Mouse (Mus musculus) stomach, embryonic 14.5 days (tissue): Measurements from ENCODE around the gene Polg2. TPM values are rescaled to one million over a fixed set of nuclear protein-coding genes. Genes with fewer than 3 reads are reported as not detected.
"Not testable (repeated sequence)": the region's sequence is repeated elsewhere in the genome, so short reads cannot be mapped to it uniquely, and the experiment has no call there.

Experiments
- ATAC-seq: fragments of 200-750 bp; cut with Nextera tagmentation; 2 replicates; pipeline ENCODE4 v1.8.0; 2017; ENCODE audit warnings: low read depth, moderate TSS enrichment; ENCODE audit not compliant: insufficient number of reproducible peaks, insufficient read depth, low FRiP score
- H3K27ac ChIP-seq: fragments of 300-500 bp; sonication (generic); 2 replicates; pipeline ENCODE4 v1.5.1; 2014; ENCODE audit warnings: mild to moderate bottlenecking, low read length, moderate library complexity, mixed read lengths
- H3K27me3 ChIP-seq: fragments of 300-500 bp; sonication (generic); 2 replicates; pipeline ENCODE4 v1.6.1; 2014; ENCODE audit warnings: low read length, control low read depth, mixed read lengths; ENCODE audit not compliant: control insufficient read depth, insufficient read depth
- H3K36me3 ChIP-seq: fragments of 300-500 bp; sonication (generic); 2 replicates; pipeline ENCODE4 v1.6.1; 2014; ENCODE audit warnings: mild to moderate bottlenecking, control low read depth, low read length, moderate library complexity, mixed read lengths; ENCODE audit not compliant: control insufficient read depth, insufficient read depth
- H3K4me1 ChIP-seq: fragments of 300-500 bp; sonication (generic); 2 replicates; pipeline ENCODE4 v1.6.1; 2014; ENCODE audit warnings: low read length, control low read depth, mixed read lengths; ENCODE audit not compliant: control insufficient read depth, insufficient read depth
- H3K4me2 ChIP-seq: fragments of 300-500 bp; sonication (generic); replicated peaks from 2 replicates; pipeline ENCODE4 v1.6.1; 2014; ENCODE audit warnings: low read depth, low read length, control low read depth
- H3K4me3 ChIP-seq: fragments of 300-500 bp; sonication (generic); 2 replicates; pipeline ENCODE4 v1.5.1; 2014; ENCODE audit warnings: low read depth, low read length, control low read depth
- H3K9ac ChIP-seq: fragments of 300-500 bp; sonication (generic); replicated peaks from 2 replicates; pipeline ENCODE4 v1.6.1; 2014; ENCODE audit warnings: low read depth, mild to moderate bottlenecking, control low read depth, low read length, moderate library complexity, mixed read lengths
- H3K9me3 ChIP-seq: fragments of 300-500 bp; sonication (generic); 2 replicates; pipeline ENCODE4 v1.6.1; 2016; ENCODE audit warnings: low read depth, low read length, control low read depth; ENCODE audit not compliant: control insufficient read depth
- WGBS: fragments of 180-500 bp; shearing (Covaris S2); extraction: QIAGEN DNeasy Blood & Tissue Kit; methylation state at CpG from one replicate; pipeline ENCODE4 v1.1.7; 2014; 5-methylcytosine and 5-hydroxymethylcytosine counted together
- polyA plus RNA-seq: library from polyadenylated mRNA; unstranded; fragments of >200 nt; fragmentation: Nextera tagmentation; extraction: Ambion mirVana; gene quantifications from 2 replicates; pipeline ENCODE4 v1.2.1, GENCODE M21; 2014

Polg2 gene
- polyA plus RNA-seq, 1 experiment from 2014 or later = 11.8 TPM

DNA sequence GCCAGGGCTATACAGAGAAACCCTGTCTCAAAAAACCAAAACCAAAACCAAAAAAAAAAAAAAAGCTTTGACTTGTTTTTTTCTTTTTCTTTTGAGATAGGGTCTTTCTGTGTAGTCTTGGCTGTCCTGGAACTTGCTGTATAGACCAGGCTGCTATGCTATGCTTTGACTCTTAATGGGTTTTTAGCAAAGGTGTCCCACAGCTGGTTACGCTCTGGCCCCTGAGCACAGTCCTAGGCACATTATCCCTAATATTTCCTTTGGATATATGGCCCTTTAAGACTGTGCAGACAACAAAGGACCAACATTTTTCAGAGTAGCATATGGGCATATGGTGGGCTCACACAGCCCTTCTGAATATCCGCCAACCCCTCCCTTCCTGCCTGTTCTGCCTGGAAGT, 40.2 kb downstream of the Polg2 start:
- H3K4me3 ChIP-seq = no peak overlapping the region
- no peaks in the 10 kb centered on the region for H3K9me3 ChIP-seq
- no peaks in the 10 kb centered on the region for H3K36me3 ChIP-seq
- ATAC-seq = no peak
- H3K4me1 ChIP-seq = 0 out of 2 replicates have a peak, but pooled peaks cover 8% of the 10 kb centered on the region
- no peak overlapping the region for H3K4me2 ChIP-seq
- H3K27ac ChIP-seq = no peak overlapping the region
- no peaks in the 10 kb centered on the region for H3K27me3 ChIP-seq
- no peak overlapping the region for H3K9ac ChIP-seq
- WGBS = 87% methylated on average over 2 of the region's 2 CpGs

GRCm38 (mm10) chr11:106737178-106737621, 42.1 kb downstream of the Polg2 start:
- H3K9me3 ChIP-seq = no peaks in the 10 kb centered on the region
- H3K36me3 ChIP-seq = no peaks in the 10 kb centered on the region
- WGBS = 34% methylated on average over 12 of the region's 12 CpGs
- H3K9ac ChIP-seq = no peak overlapping the region
- H3K4me2 ChIP-seq = no peak overlapping the region
- no peak for ATAC-seq
- H3K4me1 ChIP-seq = 0 out of 2 replicates have a peak, but pooled peaks cover 8% of the 10 kb centered on the region
- no peak overlapping the region for H3K4me3 ChIP-seq
- H3K27me3 ChIP-seq = no peaks in the 10 kb centered on the region
- H3K27ac ChIP-seq = 0 out of 2 replicates have a peak overlapping the region, but pooled peaks have one; percentile 44

GRCm38 (mm10) chr11:106736614-106737013, 42.7 kb downstream of the Polg2 start:
- H3K9ac ChIP-seq = no peak overlapping the region
- H3K9me3 ChIP-seq = no peaks in the 10 kb centered on the region
- H3K36me3 ChIP-seq = no peaks in the 10 kb centered on the region
- ATAC-seq = no peak
- no peak overlapping the region for H3K4me3 ChIP-seq
- 0 out of 2 replicates have a peak, but pooled peaks cover 8% of the 10 kb centered on the region for H3K4me1 ChIP-seq
- H3K4me2 ChIP-seq = no peak overlapping the region
- peak overlapping the region; percentile 44; the same call in 1 of the 2 replicates for H3K27ac ChIP-seq
- 74% methylated on average over 3 of the region's 3 CpGs for WGBS
- no peaks in the 10 kb centered on the region for H3K27me3 ChIP-seq

GRCm38 (mm10) chr11:106730714-106731113, 48.6 kb downstream of the Polg2 start:
- Histone ChIP-seq H3K4me2 (no peak overlapping the region), H3K27ac (no peak overlapping the region; the same call in 1 of the 2 replicates), H3K9ac (no peak overlapping the region), H3K4me1 (peaks cover 5% of the 10 kb centered on the region; the same call in 1 of the 2 replicates), H3K9me3 (no peaks in the 10 kb centered on the region), H3K27me3 (no peaks in the 10 kb centered on the region), H3K36me3 (no peaks in the 10 kb centered on the region), H3K4me3 (no peak overlapping the region)
- 25% methylated on average over 4 of the region's 4 CpGs for WGBS
- peak; percentile 28; the same call in 1 of the 2 replicates for ATAC-seq

- 100% methylated on average over 1 of the region's 1 CpGs for WGBS
These were observed 49.7 kb downstream of the Polg2 start for GRCm38 (mm10) chr11:106729656-106730055.

GRCm38 (mm10) chr11:106728402-106729366, 50.7 kb downstream of the Polg2 start:
- ATAC-seq = no peak
- Histone ChIP-seq H3K4me1 (peaks cover 5% of the 10 kb centered on the region; the same call in 1 of the 2 replicates), H3K9ac (no peak overlapping the region), H3K36me3 (no peaks in the 10 kb centered on the region), H3K27ac (no peak overlapping the region; the same call in 1 of the 2 replicates), H3K4me2 (no peak overlapping the region), H3K4me3 (no peak overlapping the region), H3K27me3 (no peaks in the 10 kb centered on the region), H3K9me3 (no peaks in the 10 kb centered on the region)
- WGBS = 63% methylated on average over 10 of the region's 10 CpGs

More at GRCm38 (mm10) chr11:106729656-106730055, 49.7 kb downstream of the Polg2 start:
- H3K9me3 ChIP-seq = no peaks in the 10 kb centered on the region
- peaks cover 5% of the 10 kb centered on the region; the same call in 1 of the 2 replicates for H3K4me1 ChIP-seq
- H3K36me3 ChIP-seq = no peaks in the 10 kb centered on the region
- H3K27ac ChIP-seq = no peak overlapping the region; the same call in 1 of the 2 replicates
- H3K4me2 ChIP-seq = no peak overlapping the region
- H3K27me3 ChIP-seq = no peaks in the 10 kb centered on the region
- no peak for ATAC-seq
- no peak overlapping the region for H3K4me3 ChIP-seq
- H3K9ac ChIP-seq = no peak overlapping the region

DNA sequence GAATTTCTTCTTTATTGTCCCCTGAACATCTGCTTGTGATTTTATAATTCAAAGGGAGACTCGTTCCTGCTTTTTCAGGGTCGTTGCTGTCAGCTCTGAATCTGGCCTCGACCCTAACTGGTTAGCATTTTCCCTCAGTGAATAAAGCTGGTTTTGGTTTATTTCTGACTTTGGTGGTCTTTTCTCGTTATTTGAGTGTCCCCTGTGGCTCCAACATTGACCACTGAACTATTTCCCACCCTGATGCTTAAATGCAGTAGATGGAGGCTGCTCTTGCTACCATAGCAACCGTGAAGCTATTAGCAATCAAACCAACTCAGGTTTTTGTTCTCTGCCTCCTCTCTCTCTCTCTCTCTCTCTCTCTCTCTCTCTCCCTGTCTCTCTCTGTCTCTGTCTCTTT, 51.4 kb downstream of the Polg2 start:
- no peak overlapping the region for H3K9ac ChIP-seq
- no peak for ATAC-seq
- no peaks in the 10 kb centered on the region for H3K36me3 ChIP-seq
- no peaks in the 10 kb centered on the region for H3K27me3 ChIP-seq
- H3K4me3 ChIP-seq = no peak overlapping the region
- no peak overlapping the region for H3K4me2 ChIP-seq
- peaks cover 9% of the 10 kb centered on the region for H3K4me1 ChIP-seq
- 61% methylated on average over 5 of the region's 5 CpGs for WGBS
- H3K9me3 ChIP-seq = no peaks in the 10 kb centered on the region
- H3K27ac ChIP-seq = no peak overlapping the region

DNA sequence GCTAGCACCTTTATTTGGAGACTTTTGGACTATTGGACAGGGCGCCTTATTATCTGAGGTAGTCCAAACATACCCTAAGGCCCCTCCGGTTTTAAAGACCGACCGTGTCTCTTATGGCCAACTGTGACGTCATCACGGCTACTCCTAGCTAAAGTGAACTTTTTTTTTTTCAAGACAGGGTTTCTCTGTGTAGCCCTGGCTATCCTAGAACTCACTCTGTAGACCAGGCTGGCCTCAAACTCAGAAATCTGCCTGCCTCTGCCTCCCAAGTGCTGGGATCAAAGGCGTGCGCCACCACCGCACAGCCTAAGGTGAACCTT, 54.5 kb downstream of the Polg2 start:
- H3K27ac ChIP-seq, H3K9me3 ChIP-seq, H3K4me3 ChIP-seq, H3K27me3 ChIP-seq, H3K4me2 ChIP-seq, H3K36me3 ChIP-seq, H3K9ac ChIP-seq, ATAC-seq: not testable (repeated sequence)
- peaks cover 10% of the 10 kb centered on the region; the same call in 1 of the 2 replicates for H3K4me1 ChIP-seq
- 95% methylated on average over 9 of the region's 9 CpGs for WGBS
